Mouse (Mus musculus) kidney, embryonic 15.5 days (tissue): ENCODE results near the gene Tax1bp1. TPM values are rescaled to one million over a fixed set of nuclear protein-coding genes. Genes with fewer than 3 reads are reported as not detected.

Experiments used
- ATAC-seq: fragments of 200-750 bp; cut with Nextera tagmentation; replicated peaks from 2 replicates; pipeline ENCODE4 v1.8.0; 2017; ENCODE audit warnings: moderate TSS enrichment; ENCODE audit not compliant: low FRiP score
- H3K27ac ChIP-seq: fragments of 300-500 bp; sonication (generic); 2 replicates; pipeline ENCODE4 v1.5.1; 2015; ENCODE audit warnings: mild to moderate bottlenecking, inconsistent platforms
- H3K27me3 ChIP-seq: fragments of 300-500 bp; sonication (generic); 2 replicates; pipeline ENCODE4 v1.6.1; 2015; ENCODE audit warnings: inconsistent platforms
- H3K36me3 ChIP-seq: fragments of 300-500 bp; sonication (generic); 2 replicates; pipeline ENCODE4 v1.6.1; 2015; ENCODE audit warnings: inconsistent platforms
- H3K4me1 ChIP-seq: fragments of 300-500 bp; sonication (generic); 2 replicates; pipeline ENCODE4 v1.6.1; 2015; ENCODE audit warnings: inconsistent platforms
- H3K4me2 ChIP-seq: fragments of 300-500 bp; sonication (generic); 2 replicates; pipeline ENCODE4 v1.6.1; 2015; ENCODE audit warnings: moderate library complexity, mild to moderate bottlenecking, inconsistent platforms
- H3K4me3 ChIP-seq: fragments of 300-500 bp; sonication (generic); replicated peaks from 2 replicates; pipeline ENCODE4 v1.5.1; 2015; ENCODE audit warnings: mild to moderate bottlenecking, inconsistent platforms
- H3K9ac ChIP-seq: fragments of 300-500 bp; sonication (generic); 2 replicates; pipeline ENCODE4 v1.6.1; 2015; ENCODE audit warnings: mild to moderate bottlenecking, inconsistent platforms
- H3K9me3 ChIP-seq: fragments of 300-500 bp; sonication (generic); replicated peaks from 2 replicates; pipeline ENCODE4 v1.6.1; 2016; ENCODE audit warnings: inconsistent platforms
- WGBS: fragments of 180-500 bp; shearing (Covaris S2); methylation state at CpG from one replicate; pipeline ENCODE4 v1.1.7; 2015; ENCODE audit warnings: mixed read lengths; 5-methylcytosine and 5-hydroxymethylcytosine counted together
- polyA plus RNA-seq: library from polyadenylated mRNA; unstranded; fragments of >200 nt; fragmentation: Nextera tagmentation; extraction: Ambion mirVana; gene quantifications from 2 replicates; pipeline ENCODE4 v1.2.1, GENCODE M21; 2015

Tax1bp1 gene
- polyA plus RNA-seq, 1 experiment from 2014 or later: 133 TPM

DNA sequence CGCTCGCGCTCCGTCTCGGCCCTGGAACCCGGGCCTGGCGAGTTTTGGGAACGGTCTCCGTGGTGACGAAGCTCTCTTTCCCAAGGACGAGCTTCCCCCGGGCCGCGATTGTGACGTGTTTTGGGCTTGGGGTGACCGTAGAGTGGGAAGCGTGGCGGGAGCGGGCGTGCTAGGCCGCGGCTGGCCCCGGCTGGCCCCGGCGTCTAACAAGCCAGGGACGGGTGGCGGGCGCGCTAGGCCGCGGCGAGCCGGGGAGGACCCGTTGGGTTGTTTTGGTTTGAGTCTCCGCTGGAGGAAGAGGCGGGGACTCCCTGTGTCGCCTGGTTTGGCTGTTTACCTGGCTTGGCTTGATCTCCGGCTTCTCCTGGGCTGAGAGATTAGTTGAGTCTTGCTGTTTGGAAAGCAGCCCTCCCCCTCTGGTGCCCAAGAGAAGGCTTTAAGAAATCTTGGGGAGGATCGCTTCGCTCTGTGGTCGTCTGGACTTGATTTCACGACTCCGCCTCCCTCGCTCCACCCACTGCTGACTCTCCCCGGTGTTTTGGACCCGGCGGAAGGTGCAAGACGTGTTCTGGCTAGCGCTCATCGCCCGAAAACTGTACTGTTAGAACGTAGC lies 474 bp downstream of the Tax1bp1 start:
- Histone ChIP-seq H3K9me3 (no peaks in the 10 kb centered on the region), H3K9ac (peak overlapping the region; percentile 97), H3K36me3 (no peaks in the 10 kb centered on the region), H3K4me1 (peaks cover 5% of the 10 kb centered on the region; the same call in 1 of the 2 replicates), H3K4me3 (peak overlapping the region; percentile 99), H3K27me3 (no peaks in the 10 kb centered on the region), H3K4me2 (peak overlapping the region; percentile 72), H3K27ac (peak overlapping the region; percentile 93)
- ATAC-seq: peak; percentile 92
- under 1% methylated on average over 52 of the region's 52 CpGs for WGBS

DNA sequence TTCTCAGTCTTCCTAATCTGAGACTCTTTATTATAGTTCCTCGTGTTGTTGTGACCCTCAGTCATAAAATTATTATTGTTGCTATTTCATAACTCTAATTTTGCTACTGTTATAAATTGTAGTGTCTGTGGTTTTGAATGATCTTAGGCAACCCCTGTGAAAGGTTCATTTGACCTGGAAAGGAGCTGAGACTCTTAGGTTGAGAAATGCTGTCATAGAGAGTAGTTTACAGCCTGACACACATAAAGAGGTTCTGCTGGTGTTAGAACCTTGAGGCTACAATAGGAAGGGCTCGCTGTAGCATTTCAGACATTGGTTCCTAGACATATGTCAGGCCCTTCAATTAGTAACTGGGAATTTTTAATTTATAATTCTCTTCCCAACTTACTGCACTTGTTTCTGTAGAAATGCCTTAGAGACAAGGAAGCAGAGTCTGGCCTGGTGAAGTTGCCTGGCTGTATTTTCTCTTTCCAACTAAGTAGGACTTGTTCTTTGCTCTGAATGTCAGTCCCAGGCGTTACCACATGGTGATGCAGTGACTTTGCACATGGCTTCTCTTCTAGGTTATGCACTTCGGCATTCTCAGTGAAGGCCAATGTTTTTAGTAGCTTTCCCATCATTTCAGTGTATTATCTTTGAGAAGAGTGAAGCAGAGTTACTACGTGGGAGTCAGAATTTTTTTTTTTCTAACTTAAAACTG lies 4.1 kb downstream of the Tax1bp1 start:
- Histone ChIP-seq H3K4me2 (no peak overlapping the region), H3K4me1 (peaks cover 5% of the 10 kb centered on the region; the same call in 1 of the 2 replicates), H3K4me3 (no peak overlapping the region), H3K36me3 (peaks cover 5% of the 10 kb centered on the region; the same call in 1 of the 2 replicates), H3K27ac (no peak overlapping the region), H3K9ac (no peak overlapping the region), H3K9me3 (no peaks in the 10 kb centered on the region), H3K27me3 (no peaks in the 10 kb centered on the region)
- WGBS: 77% methylated on average over 5 of the region's 5 CpGs
- ATAC-seq: no peak

DNA sequence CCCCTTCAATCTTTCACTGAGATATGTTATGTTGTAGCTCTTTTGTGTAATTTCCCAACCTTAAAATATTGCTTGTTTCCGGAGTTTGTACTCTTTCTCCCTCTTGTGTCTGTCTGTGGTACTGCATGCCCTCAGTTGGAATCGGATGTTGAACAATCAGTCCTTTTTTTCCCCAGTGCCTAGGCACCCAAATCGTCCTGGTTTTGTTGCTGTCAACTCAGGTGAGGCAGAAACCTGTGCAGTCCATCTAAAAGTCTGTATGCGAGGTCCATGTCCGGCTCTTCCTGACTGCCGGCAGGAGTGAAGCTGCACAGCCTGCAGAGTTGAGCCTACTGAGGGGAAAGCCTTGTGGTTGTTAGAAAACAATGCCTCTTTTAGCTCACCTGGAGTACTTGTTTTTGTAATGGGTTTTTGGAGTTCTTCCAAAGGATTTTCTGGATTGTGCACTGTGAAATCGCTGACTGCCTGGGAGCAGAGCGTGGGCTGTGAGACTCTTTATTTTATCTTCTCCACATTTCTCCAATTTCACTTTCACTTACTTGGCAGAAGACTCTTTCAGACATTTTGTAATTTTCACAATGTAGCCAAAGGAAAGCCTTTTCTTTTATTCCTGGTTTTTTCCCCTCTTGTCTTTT lies 11.4 kb downstream of the Tax1bp1 start:
- Histone ChIP-seq H3K4me3 (no peak overlapping the region), H3K9ac (no peak overlapping the region), H3K4me2 (no peak overlapping the region), H3K4me1 (0 out of 2 replicates have a peak, but pooled peaks cover 3% of the 10 kb centered on the region), H3K27me3 (no peaks in the 10 kb centered on the region), H3K9me3 (no peaks in the 10 kb centered on the region), H3K36me3 (peaks cover 49% of the 10 kb centered on the region), H3K27ac (no peak overlapping the region)
- 57% methylated on average over 8 of the region's 8 CpGs for WGBS
- ATAC-seq: no peak

DNA sequence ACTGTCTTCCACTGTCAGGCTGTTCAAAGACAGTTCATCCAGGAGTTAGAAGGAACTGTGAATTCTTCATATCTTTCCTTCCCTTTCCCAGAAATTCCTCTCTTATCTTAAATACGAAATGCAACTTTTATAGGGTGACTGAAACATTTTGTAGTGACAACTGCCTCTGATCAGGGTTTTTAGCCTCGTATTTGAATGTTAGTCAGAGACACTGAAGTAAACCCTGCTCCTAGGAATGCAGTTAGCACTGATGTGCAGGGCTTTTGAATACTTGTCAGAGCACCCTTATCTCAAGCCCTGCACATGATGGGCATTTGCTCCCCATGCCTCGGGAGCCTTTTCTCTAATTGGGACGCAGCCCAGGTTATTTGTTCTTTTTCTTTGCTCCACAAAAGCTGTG lies 16.8 kb downstream of the Tax1bp1 start:
- no peaks in the 10 kb centered on the region for H3K27me3 ChIP-seq
- H3K4me1 ChIP-seq: no peaks in the 10 kb centered on the region
- H3K4me2 ChIP-seq: no peak overlapping the region
- H3K27ac ChIP-seq: no peak overlapping the region
- no peak for ATAC-seq
- peaks cover 46% of the 10 kb centered on the region for H3K36me3 ChIP-seq
- H3K4me3 ChIP-seq: no peak overlapping the region
- 78% methylated on average over 4 of the region's 4 CpGs for WGBS
- no peaks in the 10 kb centered on the region for H3K9me3 ChIP-seq
- no peak overlapping the region for H3K9ac ChIP-seq

DNA sequence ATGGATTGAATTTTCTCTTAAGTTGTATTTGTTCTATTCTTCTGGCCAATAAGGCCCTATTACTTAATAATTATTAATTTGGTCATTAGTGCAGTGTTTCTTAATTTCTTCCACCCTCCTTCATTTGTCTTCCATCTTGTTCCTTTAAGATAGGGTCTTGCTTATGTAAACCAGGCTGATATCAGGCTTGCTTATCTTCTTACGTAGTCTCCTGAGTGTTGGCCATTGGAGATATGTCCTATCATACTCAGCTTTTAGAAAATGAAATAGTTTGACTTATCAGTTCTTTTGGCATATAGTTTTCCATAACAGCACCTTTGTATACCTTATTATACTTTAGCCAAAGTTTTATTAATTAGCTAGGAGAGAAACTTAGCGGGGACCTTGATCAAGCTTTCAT lies 21.1 kb downstream of the Tax1bp1 start:
- Histone ChIP-seq H3K4me2 (no peak overlapping the region), H3K27ac (no peak overlapping the region), H3K9me3 (no peaks in the 10 kb centered on the region), H3K27me3 (no peaks in the 10 kb centered on the region), H3K36me3 (peaks cover 50% of the 10 kb centered on the region), H3K4me1 (no peaks in the 10 kb centered on the region), H3K4me3 (no peak overlapping the region), H3K9ac (no peak overlapping the region)
- no peak for ATAC-seq
- 97% methylated on average over 2 of the region's 2 CpGs for WGBS

DNA sequence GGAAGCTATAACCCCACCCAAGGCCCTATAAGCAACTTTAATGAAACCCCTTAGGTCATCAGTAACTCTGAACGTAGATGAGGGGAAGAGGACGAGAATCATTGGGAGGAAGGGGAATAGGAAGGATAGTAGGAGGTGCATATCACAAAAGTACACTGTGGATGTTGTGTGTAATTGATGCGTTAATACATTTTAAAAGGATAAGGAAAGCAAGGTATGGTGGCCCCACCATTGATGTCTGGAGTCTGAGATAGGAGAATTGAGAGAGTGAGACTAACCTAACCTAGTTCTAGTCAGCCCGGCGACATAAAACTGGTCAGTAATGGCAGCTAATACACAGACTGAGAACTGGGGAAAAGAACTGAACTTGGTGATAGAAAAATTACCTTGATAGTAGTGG lies 39.3 kb downstream of the Tax1bp1 start:
- Histone ChIP-seq H3K9me3 (no peaks in the 10 kb centered on the region), H3K36me3 (peaks cover 54% of the 10 kb centered on the region), H3K27me3 (no peaks in the 10 kb centered on the region), H3K4me1 (no peaks in the 10 kb centered on the region), H3K27ac (no peak overlapping the region), H3K4me2 (no peak overlapping the region), H3K4me3 (no peak overlapping the region), H3K9ac (no peak overlapping the region)
- no peak for ATAC-seq
- WGBS: 91% methylated on average over 5 of the region's 5 CpGs

DNA sequence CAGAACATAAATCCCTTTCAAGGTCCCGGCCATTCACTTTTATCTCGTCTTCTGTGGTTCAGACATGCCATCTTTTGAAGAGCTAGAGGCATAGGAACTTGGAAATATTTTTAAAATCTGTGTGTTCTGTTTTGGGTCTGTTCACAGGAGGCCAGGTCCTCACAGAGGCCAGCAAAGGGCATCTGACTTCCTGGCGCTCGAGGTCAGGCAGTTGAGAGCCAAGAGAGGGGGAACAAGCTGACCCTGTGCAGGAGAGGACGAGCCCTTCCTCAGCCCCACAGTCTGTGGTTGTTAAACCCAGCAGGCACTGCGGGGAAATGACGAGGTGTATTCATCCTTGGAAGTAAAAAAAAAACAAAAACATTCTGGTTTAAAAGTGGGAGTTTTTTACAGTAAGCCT lies 51.7 kb downstream of the Tax1bp1 start:
- no peaks in the 10 kb centered on the region for H3K9me3 ChIP-seq
- no peak overlapping the region for H3K4me3 ChIP-seq
- no peak for ATAC-seq
- H3K4me1 ChIP-seq: no peaks in the 10 kb centered on the region
- no peak overlapping the region for H3K27ac ChIP-seq
- no peaks in the 10 kb centered on the region for H3K27me3 ChIP-seq
- H3K36me3 ChIP-seq: peaks cover 79% of the 10 kb centered on the region
- no peak overlapping the region for H3K4me2 ChIP-seq
- WGBS: 48% methylated on average over 7 of the region's 7 CpGs
- no peak overlapping the region for H3K9ac ChIP-seq

DNA sequence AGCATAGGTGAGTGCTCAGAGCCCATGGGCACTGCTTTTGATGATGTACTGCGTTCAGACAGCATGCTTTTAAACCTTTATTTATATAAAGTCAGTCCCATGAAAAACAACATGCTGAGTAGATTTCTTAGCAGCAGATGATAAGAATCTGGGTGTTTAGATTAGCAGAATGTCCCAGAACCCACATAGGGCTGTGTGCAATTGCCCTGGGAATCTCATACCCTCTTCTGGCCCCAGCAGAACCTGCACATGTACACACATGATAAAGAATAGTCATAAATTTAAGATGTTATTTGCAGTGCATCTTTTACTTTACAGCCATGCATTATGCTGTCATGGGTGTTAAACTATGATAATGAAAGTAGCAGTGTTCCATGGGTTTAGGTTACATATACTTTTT lies 57.3 kb downstream of the Tax1bp1 start:
- ATAC-seq: no peak
- 79% methylated on average over 1 of the region's 1 CpGs for WGBS
- H3K4me3 ChIP-seq: no peak overlapping the region

DNA sequence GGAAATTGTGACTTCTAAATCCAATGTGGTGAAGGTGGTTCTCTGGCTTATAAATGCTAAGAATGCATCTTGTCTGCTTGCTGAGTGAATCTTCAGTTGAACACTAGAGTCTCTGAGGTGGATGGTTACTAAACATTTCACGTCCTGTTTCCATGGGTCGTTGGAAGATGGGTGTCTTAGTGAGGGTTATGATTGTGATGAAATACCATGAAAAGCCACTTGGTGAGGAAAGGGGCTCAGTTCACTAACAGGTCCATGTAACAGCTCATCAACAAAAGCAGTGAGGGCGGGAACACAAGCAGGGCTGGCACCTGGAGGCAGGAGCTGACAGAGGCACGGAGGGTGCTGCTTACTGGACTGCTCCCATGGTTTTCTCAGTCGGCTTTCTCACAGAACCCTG lies 59.6 kb downstream of the Tax1bp1 start:
- 82% methylated on average over 5 of the region's 5 CpGs for WGBS
- no peak overlapping the region for H3K4me3 ChIP-seq
- H3K27ac ChIP-seq: no peak overlapping the region
- ATAC-seq: no peak
- H3K36me3 ChIP-seq: peaks cover 23% of the 10 kb centered on the region
- H3K4me2 ChIP-seq: no peak overlapping the region
- H3K4me1 ChIP-seq: no peaks in the 10 kb centered on the region
- H3K27me3 ChIP-seq: no peaks in the 10 kb centered on the region
- H3K9me3 ChIP-seq: no peaks in the 10 kb centered on the region
- no peak overlapping the region for H3K9ac ChIP-seq

More for the DNA sequence above, 57.3 kb downstream of the Tax1bp1 start:
- Histone ChIP-seq H3K27ac (no peak overlapping the region), H3K36me3 (peaks cover 43% of the 10 kb centered on the region), H3K4me2 (no peak overlapping the region), H3K27me3 (no peaks in the 10 kb centered on the region), H3K9ac (no peak overlapping the region), H3K9me3 (no peaks in the 10 kb centered on the region), H3K4me1 (no peaks in the 10 kb centered on the region)

DNA sequence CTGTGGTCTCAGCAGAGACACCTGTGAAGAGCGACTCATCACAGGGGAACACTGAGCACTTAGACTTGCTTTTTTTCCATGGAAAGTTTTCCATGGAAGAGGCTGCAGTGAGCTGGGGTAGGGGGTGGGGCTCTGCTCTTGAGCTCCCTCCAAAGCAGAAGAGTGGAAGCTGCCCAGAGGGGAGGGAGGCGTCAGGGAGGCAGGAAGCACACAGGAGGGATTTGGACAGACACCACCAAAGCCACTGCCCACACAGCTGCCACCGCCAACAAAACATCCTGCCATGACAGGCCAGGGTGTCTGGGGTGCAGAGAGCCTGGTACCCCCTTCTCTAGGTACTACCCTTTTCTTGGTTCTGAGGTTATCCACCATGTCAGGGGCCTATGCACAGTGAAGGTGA lies 61.8 kb downstream of the Tax1bp1 start:
- no peak for ATAC-seq
- Histone ChIP-seq H3K36me3 (peaks cover 3% of the 10 kb centered on the region; the same call in 1 of the 2 replicates), H3K9ac (no peak overlapping the region), H3K4me3 (no peak overlapping the region), H3K27me3 (no peaks in the 10 kb centered on the region), H3K9me3 (no peaks in the 10 kb centered on the region), H3K27ac (no peak overlapping the region), H3K4me2 (no peak overlapping the region), H3K4me1 (no peaks in the 10 kb centered on the region)
- WGBS: 80% methylated on average over 3 of the region's 3 CpGs

DNA sequence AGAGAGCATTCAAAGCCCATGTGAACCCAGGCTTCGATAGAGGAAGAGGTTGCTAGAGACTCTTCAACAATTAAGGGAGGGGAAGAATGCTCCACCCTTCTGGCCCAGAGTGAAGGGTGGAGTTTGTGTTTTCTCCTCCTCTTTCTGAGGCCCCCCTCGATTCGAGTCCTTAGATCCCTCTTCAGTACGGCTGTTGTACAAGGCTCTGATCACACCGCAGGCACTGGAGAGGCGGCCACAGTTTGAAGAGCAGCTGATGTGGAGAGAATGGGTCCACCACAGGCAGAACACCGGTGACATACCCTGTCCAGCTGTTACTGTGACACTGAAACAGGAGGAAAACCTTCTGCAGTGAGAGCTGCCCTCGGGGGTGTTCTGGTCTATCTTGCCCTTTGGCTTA lies 62.4 kb downstream of the Tax1bp1 start:
- Histone ChIP-seq H3K4me2 (no peak overlapping the region), H3K9me3 (no peaks in the 10 kb centered on the region), H3K4me3 (no peak overlapping the region), H3K27ac (no peak overlapping the region), H3K4me1 (no peaks in the 10 kb centered on the region), H3K27me3 (no peaks in the 10 kb centered on the region), H3K9ac (no peak overlapping the region), H3K36me3 (no peaks in the 10 kb centered on the region)
- no peak for ATAC-seq
- WGBS: 84% methylated on average over 8 of the region's 8 CpGs

DNA sequence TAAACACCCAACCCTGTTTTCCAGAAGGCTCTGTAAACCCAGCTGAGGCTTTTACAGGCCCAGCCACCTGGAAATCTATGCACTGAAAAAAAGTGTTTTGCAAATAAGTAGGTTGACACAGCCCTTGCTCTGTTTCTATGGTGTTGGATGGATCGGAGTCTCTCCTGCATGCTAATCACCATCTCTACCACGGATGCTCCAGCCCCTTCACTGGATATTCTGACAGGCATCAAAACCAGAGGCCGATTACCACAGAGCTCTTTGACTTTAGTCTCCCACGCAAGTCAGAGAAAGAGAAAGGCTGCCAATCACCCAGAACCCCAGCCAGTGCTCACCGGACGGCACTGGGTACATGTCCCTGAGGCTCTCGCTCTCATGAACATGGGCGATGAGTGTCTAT lies 63.5 kb downstream of the Tax1bp1 start:
- H3K4me1 ChIP-seq: no peaks in the 10 kb centered on the region
- H3K4me3 ChIP-seq: no peak overlapping the region
- H3K9me3 ChIP-seq: no peaks in the 10 kb centered on the region
- 91% methylated on average over 8 of the region's 8 CpGs for WGBS
- no peak for ATAC-seq
- no peak overlapping the region for H3K9ac ChIP-seq
- H3K27me3 ChIP-seq: no peaks in the 10 kb centered on the region
- no peak overlapping the region for H3K4me2 ChIP-seq
- H3K36me3 ChIP-seq: no peaks in the 10 kb centered on the region
- no peak overlapping the region for H3K27ac ChIP-seq
